Mouse (Mus musculus): ENCODE measurements at regions not wholly inside any gene's neighbourhood (a gene's known extent, or its start where the extent isn't known, plus 50 kb on each side); places are given as distances from the start of the nearest gene placed in this dataset.
A peak's percentile ranks its signal among the peaks of the same experiment; 100 is the strongest.

DNA sequence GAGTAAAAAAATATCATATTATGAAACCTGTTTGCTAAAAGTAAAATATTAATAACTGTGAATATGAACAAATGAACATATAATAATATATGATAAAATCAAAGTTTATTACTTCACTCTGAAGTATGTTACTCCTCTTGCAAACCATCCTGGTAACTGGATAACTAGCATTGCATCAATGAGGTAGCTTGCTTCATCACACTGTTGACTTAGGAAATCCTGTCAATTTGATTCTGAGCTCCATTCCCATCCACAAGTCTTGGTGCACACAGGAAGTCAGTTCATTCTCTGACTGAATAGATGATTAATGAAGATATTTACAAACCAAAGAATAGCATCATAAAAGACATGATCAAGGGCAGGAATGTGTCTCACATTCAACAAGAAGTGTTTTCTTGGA, 286.9 kb upstream of the Gprin3 start:
- Histone ChIP-seq H3K27ac (replicated peaks; ENCODE audit: low read depth, low read length) (no peak overlapping the region), H3K36me3 (ENCODE audit: control insufficient read depth, insufficient read depth, low read length) (no peaks in the 10 kb centered on the region), H3K9me3 (ENCODE audit: control insufficient read depth, low read length) (no peaks in the 10 kb centered on the region), H3K9ac (replicated peaks; ENCODE audit: low read length) (no peak overlapping the region), H3K4me3 (replicated peaks; ENCODE audit: low read depth, low read length) (no peak overlapping the region), H3K27me3 (ENCODE audit: control insufficient read depth, insufficient read depth, low read length) (no peaks in the 10 kb centered on the region), H3K4me1 (ENCODE audit: control insufficient read depth, insufficient read depth, low read length) (no peaks in the 10 kb centered on the region), H3K4me2 (ENCODE audit: low read length) (no peak overlapping the region)
- ATAC-seq (ENCODE audit: low FRiP score, low TSS enrichment) (no peak), DNase-seq (no peak)

DNA sequence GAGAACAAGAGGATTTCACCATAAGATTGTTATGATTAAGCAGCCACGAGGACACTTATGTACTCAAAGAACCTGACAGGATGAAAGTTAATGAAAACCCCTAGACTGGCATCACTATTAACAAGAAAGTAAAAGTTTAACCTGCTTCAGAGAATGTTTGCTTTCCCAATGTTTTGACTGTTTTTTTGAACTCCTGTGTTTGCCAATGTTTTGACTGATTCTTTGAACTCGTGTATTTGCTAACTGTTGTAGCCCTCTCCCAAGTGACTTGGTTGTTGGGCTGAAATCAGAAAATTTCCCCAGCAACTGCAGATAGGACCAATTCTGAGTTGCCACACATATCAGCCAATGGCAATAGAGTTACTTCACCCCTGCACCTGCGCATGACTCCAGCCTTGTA, 258.9 kb upstream of the Gprin3 start:
- H3K9ac ChIP-seq (replicated peaks; ENCODE audit: low read length), result no peak overlapping the region
- no peak for DNase-seq
- no peak overlapping the region for H3K27ac ChIP-seq (replicated peaks; ENCODE audit: low read depth, low read length)
- no peaks in the 10 kb centered on the region for H3K4me1 ChIP-seq (ENCODE audit: control insufficient read depth, insufficient read depth, low read length)
- H3K4me2 ChIP-seq (ENCODE audit: low read length), result no peak overlapping the region
- H3K36me3 ChIP-seq (ENCODE audit: control insufficient read depth, insufficient read depth, low read length), result no peaks in the 10 kb centered on the region
- H3K9me3 ChIP-seq (ENCODE audit: control insufficient read depth, low read length), result no peaks in the 10 kb centered on the region
- ATAC-seq (ENCODE audit: low FRiP score, low TSS enrichment), result no peak
- H3K4me3 ChIP-seq (replicated peaks; ENCODE audit: low read depth, low read length), result no peak overlapping the region
- H3K27me3 ChIP-seq (ENCODE audit: control insufficient read depth, insufficient read depth, low read length), result no peaks in the 10 kb centered on the region
- 90% methylated on average over 3 of the region's 3 CpGs for WGBS

DNA sequence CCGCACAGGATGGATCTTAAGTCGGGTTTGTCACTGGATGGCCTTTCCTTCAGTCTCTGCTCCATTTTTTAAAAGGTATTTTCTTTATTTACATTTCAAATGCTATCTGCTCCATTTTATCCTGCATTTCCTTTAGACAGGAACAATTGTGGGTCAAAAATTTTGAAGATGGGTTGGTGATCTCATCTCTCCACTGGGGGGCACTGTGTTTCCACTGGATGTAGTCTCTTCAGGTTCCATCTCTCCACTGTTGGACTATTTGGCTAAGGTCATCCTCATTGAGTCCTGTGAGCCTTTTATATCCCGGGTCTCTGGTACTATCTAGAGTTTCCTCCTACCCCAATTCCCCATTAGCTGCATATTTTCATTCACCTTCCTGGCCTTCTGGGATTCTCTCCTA, 241.3 kb upstream of the Gprin3 start:
- WGBS, result 66% methylated on average over 3 of the region's 3 CpGs
- no peaks in the 10 kb centered on the region for H3K9me3 ChIP-seq (ENCODE audit: control insufficient read depth, low read length)
- no peak overlapping the region for H3K4me3 ChIP-seq (replicated peaks; ENCODE audit: low read depth, low read length)
- DNase-seq (peak; percentile 1), ATAC-seq (ENCODE audit: low FRiP score, low TSS enrichment) (no peak)
- no peaks in the 10 kb centered on the region for H3K27me3 ChIP-seq (ENCODE audit: control insufficient read depth, insufficient read depth, low read length)
- H3K4me2 ChIP-seq (ENCODE audit: low read length), result no peak overlapping the region
- no peaks in the 10 kb centered on the region for H3K4me1 ChIP-seq (ENCODE audit: control insufficient read depth, insufficient read depth, low read length)
- no peak overlapping the region for H3K9ac ChIP-seq (replicated peaks; ENCODE audit: low read length)
- no peaks in the 10 kb centered on the region for H3K36me3 ChIP-seq (ENCODE audit: control insufficient read depth, insufficient read depth, low read length)
- H3K27ac ChIP-seq (replicated peaks; ENCODE audit: low read depth, low read length), result no peak overlapping the region

Measured in midbrain, embryonic 14.5 days (tissue).